Mouse (Mus musculus) adrenal gland, postnatal 36 days (tissue): ENCODE results near the gene Zfyve27. TPM values are rescaled to one million over a fixed set of nuclear protein-coding genes. Genes with fewer than 3 reads are reported as not detected.

ENCODE experiments used
- DNase-seq, 2 experiments: peaks; one replicate each; pipeline ENCODE4 v3.0.0; 2021; ENCODE audit warnings: mixed read lengths in 1 of 2
- long read RNA-seq, 2 experiments: library from polyadenylated mRNA; stranded (forward); transcript quantifications; one replicate each; pipeline ENCODE4 v2.0.0; 2021; ENCODE audit warnings: borderline sequencing depth in 2 of 2
- total RNA-seq, 2 experiments: library from RNA; stranded (reverse); gene quantifications; 2 replicates each; pipeline ENCODE4 v1.2.3; 2021

The Zfyve27 gene
- total RNA-seq = 10 to 100 TPM; 49.3 to 50.4 TPM
- long read RNA-seq, experiment 1, transcript Zfyve27-201 (12 exons, 2,573 nt) = major isoform, 21 of 96 reads
- long read RNA-seq, experiment 1, partial matches to known transcripts = 5 of 96 reads
- long read RNA-seq, experiment 1, other reads (novel, unspliced or antisense) = 70 of 96 reads
- long read RNA-seq, experiment 2, transcript Zfyve27-201 (12 exons, 2,573 nt) = major isoform, 5 of 18 reads
- long read RNA-seq, experiment 2, partial matches to known transcripts = 1 of 18 reads
- long read RNA-seq, experiment 2, other reads (novel, unspliced or antisense) = 12 of 18 reads

- DNase-seq = no peak
Measured at GRCm38 (mm10) chr19:42163764-42164163, at the start of gene Zfyve27. Gene Zfyve27, plus strand, starts transcription at chr19:42163951.

GRCm38 (mm10) chr19:42115783-42116335 is 47.9 kb upstream of the Zfyve27 start:
- DNase-seq = no peak

GRCm38 (mm10) chr19:42118142-42118541 is 45.6 kb upstream of the Zfyve27 start:
- no peak for DNase-seq

GRCm38 (mm10) chr19:42118596-42118995 is 45.2 kb upstream of the Zfyve27 start:
- peak in 1 of 2 experiments; percentile 45 for DNase-seq

GRCm38 (mm10) chr19:42120451-42120850 is 43.3 kb upstream of the Zfyve27 start:
- peak; percentile 57 to 61 for DNase-seq

GRCm38 (mm10) chr19:42124684-42125083 is 39.1 kb upstream of the Zfyve27 start:
- no peak for DNase-seq

GRCm38 (mm10) chr19:42125501-42126218 is 38.1 kb upstream of the Zfyve27 start:
- DNase-seq = peak in 1 of 2 experiments; percentile 38

GRCm38 (mm10) chr19:42126219-42126605 is 37.5 kb upstream of the Zfyve27 start:
- DNase-seq = peak; percentile 64 to 77

GRCm38 (mm10) chr19:42127024-42127423 is 36.7 kb upstream of the Zfyve27 start:
- DNase-seq = no peak

GRCm38 (mm10) chr19:42128052-42128740 is 35.6 kb upstream of the Zfyve27 start:
- DNase-seq = peak in 1 of 2 experiments; percentile 29

GRCm38 (mm10) chr19:42128787-42129508 is 34.8 kb upstream of the Zfyve27 start, which contains the start of gene Avpi1:
Gene Avpi1, minus strand, starts transcription at chr19:42129059.
- peak; percentile 99 for DNase-seq

- no peak for DNase-seq
Measured at GRCm38 (mm10) chr19:42129509-42130293, 34.0 kb upstream of the Zfyve27 start.

- no peak for DNase-seq
Measured at GRCm38 (mm10) chr19:42130294-42130606, 33.5 kb upstream of the Zfyve27 start.

- DNase-seq = no peak
Measured at GRCm38 (mm10) chr19:42131101-42131500, 32.6 kb upstream of the Zfyve27 start.

- DNase-seq = no peak
Measured at GRCm38 (mm10) chr19:42135070-42135469, 28.7 kb upstream of the Zfyve27 start.

GRCm38 (mm10) chr19:42136126-42136525 is 27.6 kb upstream of the Zfyve27 start:
- DNase-seq = no peak

GRCm38 (mm10) chr19:42137167-42137672 is 26.5 kb upstream of the Zfyve27 start:
- DNase-seq = no peak

- DNase-seq = no peak
Measured at GRCm38 (mm10) chr19:42138517-42139285, 25.1 kb upstream of the Zfyve27 start.

- no peak for DNase-seq
Measured at GRCm38 (mm10) chr19:42139724-42140517, 23.8 kb upstream of the Zfyve27 start.
